Mouse (Mus musculus): ENCODE data around the gene Gabbr1.

Gene Gabbr1

DNA sequence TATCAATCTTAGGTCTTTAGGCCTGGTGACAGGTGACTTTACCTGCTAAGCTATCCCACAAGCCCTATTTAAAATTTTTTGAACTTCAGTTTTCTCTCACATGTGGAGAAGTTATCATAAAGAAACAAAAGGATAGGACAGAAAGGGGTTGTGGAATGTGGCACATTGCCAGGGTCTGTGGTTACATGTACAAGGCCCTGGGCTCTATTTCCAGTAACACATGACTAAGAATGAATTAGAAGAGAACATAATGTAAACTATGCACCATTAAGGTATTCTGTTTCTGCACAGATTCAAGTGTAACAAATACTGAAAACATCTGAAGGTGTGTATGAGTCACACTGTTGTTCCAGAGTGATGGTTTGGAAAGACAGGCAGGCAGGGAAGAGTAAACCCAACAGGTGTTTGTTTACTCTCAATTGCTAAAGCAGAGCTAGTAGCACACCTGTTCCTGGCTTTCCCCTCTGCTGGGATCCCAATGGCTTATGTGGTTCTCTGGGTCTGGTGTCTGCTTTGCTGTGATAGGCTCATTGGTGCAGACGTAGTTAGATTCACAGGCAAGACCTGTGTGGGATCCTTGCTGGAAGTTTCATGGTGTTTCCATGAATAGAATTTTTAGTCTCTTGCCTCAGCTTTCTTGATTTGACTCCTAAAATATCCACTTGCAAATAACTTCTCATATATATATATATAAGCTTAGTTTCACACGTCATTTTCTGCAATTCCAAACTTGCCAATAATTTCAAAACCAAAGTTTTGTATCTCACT is 6.5 kb upstream of the Gabbr1 start:
- DNase-seq (ENCODE audit: low read depth, low spot score), result no peak

- peak; percentile 36 for DNase-seq (ENCODE audit: low read depth, low spot score)
Observed at GRCm38 (mm10) chr17:37044651-37045244, 1.0 kb upstream of the Gabbr1 start.

DNA sequence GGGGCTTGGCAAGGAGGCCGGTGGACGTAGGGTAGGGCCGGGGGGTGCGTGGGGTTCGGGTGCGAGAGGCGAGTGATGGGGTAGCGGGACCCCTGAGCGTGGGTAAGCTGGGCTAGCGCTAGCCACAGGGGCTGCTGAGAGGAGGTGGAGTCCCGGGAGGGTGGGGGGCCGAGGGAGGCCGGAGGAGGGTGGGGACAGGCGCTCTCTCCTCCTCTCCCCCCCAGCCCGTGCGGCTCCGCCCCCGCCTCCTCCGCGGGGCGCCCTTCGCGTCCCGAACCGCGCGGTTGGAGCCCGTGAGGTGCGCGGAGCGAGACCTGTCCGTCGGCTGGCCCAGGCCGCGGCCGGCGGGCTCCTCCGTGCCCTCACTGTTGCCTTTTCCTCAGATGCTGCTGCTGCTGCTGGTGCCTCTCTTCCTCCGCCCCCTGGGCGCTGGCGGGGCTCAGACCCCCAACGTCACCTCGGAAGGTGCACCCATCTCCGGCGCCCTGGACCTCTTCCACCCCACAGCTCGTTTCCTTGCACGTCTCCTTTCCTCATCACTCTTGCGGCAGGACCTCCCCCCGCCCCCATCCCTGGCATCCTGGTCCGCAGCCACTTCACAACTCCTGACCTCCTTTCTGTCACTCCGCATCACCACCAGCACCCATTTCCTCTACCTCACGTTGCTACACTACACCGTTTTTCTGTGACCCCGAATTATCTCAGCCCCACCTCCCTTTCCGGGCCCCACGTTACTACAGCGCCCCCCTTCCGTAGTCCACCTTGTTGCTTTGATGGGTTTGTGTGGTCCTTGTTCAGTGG is 746 bp downstream of the Gabbr1 start:
- peak; percentile 83 for DNase-seq (ENCODE audit: low read depth, low spot score)

- DNase-seq (ENCODE audit: low read depth, low spot score), result no peak
Observed at GRCm38 (mm10) chr17:37047332-37047976, 1.7 kb downstream of the Gabbr1 start.

GRCm38 (mm10) chr17:37047981-37048380 is 2.2 kb downstream of the Gabbr1 start:
- peak; percentile 43 for DNase-seq (ENCODE audit: low read depth, low spot score)

GRCm38 (mm10) chr17:37048383-37048782 is 2.6 kb downstream of the Gabbr1 start:
- no peak for DNase-seq (ENCODE audit: low read depth, low spot score)

- DNase-seq (ENCODE audit: low read depth, low spot score), result no peak
Observed at GRCm38 (mm10) chr17:37049570-37050310, 4.0 kb downstream of the Gabbr1 start.

DNA sequence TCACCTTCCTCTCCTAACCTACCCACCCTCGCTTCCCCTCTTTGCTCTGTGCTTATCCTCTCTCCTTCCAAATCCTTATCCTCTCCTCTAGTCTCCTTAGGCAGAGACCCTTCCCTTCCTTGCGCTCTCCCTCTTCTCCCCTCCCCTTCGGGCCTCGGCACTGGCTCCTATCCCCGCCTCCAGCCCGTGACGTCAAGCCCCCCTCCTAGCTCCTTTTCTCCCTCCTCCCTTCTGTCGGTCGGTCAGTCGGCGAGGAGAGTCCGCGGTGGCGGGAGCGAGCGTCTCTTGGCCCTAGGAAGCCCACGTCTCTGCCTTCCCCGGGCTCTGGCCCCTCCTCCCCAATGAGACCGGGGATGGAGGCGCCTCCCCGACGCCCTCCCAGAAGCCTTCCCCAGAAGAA is 4.6 kb downstream of the Gabbr1 start:
- DNase-seq (ENCODE audit: low read depth, low spot score), result no peak

DNA sequence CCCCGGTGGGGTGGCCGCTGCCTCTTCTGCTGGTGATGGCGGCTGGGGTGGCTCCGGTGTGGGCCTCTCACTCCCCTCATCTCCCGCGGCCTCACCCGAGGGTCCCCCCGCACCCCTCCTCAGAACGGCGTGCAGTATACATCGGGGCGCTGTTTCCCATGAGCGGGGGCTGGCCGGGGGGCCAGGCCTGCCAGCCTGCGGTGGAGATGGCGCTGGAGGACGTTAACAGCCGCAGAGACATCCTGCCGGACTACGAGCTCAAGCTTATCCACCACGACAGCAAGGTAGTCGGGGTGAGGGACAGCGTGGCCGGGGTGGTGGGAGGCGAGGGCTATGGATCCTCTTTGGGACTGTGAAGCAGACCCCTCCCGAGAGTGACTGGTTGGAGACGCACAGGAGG is 5.1 kb downstream of the Gabbr1 start:
- DNase-seq (ENCODE audit: low read depth, low spot score), result no peak

DNA sequence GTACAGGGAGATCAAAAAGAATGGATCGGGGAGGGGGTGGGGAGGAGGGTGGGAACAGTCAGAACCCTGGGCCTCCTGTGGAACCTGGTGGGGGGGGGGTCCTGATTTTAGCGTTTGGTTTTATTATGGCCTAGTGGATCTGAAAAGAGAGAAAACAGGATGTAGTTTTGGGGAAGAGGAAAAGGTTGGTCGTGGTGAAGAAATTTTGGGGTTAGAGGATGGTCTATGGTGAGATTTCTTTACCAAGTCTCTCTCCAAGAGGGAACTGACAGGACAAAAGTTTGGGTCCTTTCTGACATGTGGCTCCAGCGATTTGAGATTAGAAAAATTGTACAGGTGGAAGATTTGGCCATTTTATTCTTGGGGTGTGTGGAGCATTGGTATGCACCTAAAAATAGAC is 6.0 kb downstream of the Gabbr1 start:
- no peak for DNase-seq (ENCODE audit: low read depth, low spot score)

DNA sequence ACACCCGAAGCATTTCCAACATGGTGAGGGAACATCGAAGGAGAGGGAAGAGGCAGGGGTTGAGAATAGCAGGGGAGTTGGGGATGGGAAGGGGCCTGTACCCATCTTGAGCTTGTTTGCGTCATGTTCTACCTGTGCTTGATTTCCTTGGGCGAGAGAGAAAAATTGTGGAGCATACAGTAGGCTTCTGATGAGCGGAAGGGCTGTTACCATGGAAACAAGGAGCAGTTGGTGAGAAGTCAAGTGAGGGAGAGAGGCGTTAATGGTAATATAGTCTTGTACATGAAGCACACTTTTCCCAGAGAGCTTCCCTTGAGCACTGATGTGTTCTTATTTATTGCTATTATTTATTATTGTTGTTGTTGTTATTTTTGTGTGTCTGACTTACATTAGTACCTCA is 11.2 kb downstream of the Gabbr1 start:
- no peak for DNase-seq (ENCODE audit: low read depth, low spot score)

GRCm38 (mm10) chr17:37061435-37061834 is 15.7 kb downstream of the Gabbr1 start:
- DNase-seq (ENCODE audit: low read depth, low spot score), result no peak

DNA sequence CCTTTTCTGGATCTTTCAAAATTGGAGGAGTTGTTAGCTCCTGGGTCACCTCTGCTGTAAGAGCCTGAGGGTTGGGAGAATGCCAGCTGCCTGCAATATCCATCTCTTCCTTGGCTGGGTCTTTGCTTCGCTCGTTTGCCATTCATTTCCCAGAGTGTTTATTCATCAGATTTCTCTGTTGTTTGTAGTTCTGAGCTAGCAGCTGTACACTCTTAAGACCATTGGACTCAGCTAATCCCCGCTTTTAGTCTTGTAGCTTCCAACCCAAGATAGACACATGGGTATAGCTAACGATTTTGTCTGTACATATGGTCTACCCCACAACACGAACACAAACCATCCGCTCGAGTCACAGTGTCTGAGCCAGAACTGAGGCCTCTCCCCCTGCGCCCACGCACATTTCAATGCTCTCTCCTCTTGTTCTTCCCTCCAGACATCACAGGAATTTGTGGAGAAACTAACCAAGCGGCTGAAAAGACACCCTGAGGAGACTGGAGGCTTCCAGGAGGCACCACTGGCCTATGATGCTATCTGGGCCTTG is 16.4 kb downstream of the Gabbr1 start:
- DNase-seq (ENCODE audit: low read depth, low spot score), result no peak

GRCm38 (mm10) chr17:37063063-37063462 is 17.3 kb downstream of the Gabbr1 start:
- no peak for DNase-seq (ENCODE audit: low read depth, low spot score)

DNA sequence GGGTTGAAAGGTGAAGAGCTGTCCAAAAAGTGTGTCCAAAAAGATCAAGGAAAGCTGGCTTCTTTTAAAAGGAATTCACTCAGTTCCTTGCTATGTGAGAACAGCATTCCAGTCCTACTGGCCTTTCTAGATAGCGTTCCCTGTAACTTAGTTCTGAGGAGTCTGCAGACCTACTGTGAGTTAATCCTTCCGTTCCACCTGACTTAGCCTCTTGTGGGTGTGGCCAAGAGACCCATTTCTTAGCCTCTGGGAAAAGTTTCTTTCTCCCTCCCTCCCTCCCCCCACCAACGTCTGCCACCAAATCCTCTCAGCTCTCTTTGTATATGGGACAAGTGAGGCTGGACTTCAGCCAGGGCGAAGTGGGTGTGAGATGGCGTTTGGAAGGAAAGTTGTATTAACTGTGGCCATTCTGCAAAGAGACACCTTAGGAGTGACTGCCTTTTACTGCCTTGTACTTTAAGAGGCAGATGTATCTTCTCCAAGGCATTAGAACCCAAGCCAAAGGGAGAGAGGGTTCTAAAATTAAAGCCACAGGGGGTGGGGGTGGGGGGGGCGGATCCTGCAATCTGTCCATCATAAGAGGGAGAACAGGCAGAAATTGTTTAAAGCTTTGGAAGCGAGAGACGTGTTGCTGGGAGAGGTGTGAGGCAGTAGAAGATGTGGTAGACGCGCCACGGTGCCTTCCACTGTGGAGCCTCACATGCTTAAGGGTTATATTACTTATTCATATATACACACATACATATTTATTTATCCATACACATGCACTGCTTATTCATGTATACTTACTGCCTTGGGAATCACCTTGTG is 18.1 kb downstream of the Gabbr1 start:
- no peak for DNase-seq (ENCODE audit: low read depth, low spot score)

- DNase-seq (ENCODE audit: low read depth, low spot score), result no peak
Observed at GRCm38 (mm10) chr17:37065993-37066392, 20.2 kb downstream of the Gabbr1 start.

DNA sequence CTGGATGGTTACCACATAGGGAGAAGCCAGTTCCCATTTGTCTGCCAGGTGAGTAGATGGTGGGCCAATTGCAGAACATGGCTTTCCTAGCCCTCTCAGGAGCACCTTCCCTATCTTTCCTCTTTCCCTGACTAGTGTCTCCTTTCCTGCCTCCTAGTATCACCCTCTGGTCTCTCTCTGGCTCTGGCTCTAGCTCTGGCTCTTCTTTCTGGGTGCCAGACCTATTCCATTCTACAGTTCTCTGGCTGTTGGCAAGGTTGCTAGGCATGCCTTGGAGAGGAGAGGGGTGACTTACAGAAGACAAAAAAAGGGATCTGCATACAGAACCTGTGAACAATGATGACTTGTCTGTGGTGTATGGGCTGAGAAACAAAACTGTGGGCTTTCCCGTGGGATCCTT is 22.1 kb downstream of the Gabbr1 start:
- no peak for DNase-seq (ENCODE audit: low read depth, low spot score)

DNA sequence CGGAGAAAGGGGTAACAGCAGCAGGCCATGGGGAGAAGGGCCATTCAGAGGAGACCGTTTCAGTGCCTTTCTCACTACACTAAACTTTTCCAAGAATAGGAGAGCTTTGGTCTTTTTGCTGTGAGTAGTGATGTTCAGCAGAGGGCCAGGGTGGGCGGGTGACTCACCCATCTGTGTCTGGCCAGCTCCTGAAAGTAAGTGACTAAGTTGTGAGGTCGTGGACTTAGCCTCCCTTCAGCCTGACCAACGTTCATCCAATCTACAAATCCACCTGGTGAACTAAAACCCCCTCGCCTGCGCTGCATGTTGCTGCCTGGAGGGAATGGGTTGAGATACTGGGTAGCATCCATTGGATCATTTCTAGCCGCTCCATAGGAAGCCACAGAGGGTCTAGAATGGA is 24.4 kb downstream of the Gabbr1 start:
- DNase-seq (ENCODE audit: low read depth, low spot score), result no peak

DNA sequence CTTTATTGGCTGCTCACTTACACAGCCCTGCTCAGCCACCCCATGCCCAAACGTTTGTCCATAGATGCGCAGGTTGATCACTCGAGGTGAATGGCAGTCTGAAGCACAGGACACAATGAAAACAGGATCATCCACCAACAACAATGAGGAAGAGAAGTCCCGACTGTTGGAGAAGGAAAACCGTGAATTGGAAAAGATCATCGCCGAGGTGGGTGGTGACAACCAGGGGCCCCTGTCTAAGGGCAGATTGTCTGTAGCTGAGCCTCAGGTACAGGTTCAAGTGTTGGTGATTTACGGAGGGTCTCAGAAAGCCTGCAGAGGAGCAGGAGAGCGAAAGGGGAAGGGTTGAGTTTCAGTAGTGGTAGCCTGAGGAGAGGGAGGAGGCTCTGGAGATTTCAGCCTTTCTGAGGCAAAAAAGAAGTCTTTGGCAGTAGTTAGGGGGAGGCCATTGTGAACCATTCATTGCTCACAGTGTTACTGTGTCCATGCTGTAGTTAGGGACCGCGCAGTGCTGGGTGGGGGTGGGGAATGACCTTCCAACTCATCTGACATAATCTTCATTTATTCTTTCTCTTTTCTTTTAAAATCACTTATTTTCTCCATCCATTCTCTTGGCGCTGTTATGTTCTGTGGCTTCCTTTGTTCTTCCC is 26.4 kb downstream of the Gabbr1 start:
- no peak for DNase-seq (ENCODE audit: low read depth, low spot score)
